Mouse (Mus musculus): ENCODE results near the gene Phldb1.
"Not testable (repeated sequence)": the region's sequence is repeated elsewhere in the genome, so short reads cannot be mapped to it uniquely, and the experiment has no call there.

Gene Phldb1

DNA sequence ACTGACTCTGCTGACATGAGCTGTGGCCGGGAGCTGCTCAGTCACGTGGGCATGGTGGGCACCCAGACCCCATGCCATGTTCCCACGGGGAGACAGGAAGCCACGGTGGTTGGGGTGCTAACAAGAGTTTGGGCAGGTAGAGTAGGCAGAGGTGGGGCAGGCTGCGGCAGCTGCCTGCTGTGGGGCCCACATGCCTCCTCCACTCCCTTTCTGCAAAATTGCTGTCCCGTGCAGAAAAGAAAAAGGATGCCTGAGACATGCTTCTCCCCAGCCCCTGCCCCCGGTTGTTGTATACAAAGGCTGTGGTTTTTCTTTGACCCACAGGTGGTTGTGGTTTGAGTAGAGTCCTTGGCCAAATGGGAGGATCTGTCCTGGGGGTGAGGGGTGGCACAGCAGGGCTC, 86.1 kb downstream of the Phldb1 start:
- no peak for DNase-seq

DNA sequence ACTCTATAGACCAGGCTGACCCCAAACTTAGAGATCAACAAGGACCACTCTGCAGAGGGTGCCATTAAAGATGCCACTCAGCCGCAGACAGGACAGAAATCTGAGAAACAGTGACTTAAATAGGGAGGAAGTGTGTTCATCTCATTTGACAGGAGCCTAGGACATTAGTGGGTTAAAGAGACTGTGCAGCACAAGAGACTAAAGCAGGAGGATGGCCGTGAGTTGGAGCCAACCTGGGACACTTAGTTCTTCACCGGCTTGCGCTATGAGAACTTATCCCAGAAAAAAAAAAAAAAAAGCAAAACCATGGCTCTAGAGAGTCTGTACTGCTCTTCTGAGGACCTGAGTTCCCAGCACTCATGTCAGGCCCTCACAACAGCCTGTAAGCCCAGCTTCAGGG, 87.3 kb downstream of the Phldb1 start:
- no peak for DNase-seq

- DNase-seq, result no peak
Measured at GRCm38 (mm10) chr9:44647026-44647425, 88.0 kb downstream of the Phldb1 start.

DNA sequence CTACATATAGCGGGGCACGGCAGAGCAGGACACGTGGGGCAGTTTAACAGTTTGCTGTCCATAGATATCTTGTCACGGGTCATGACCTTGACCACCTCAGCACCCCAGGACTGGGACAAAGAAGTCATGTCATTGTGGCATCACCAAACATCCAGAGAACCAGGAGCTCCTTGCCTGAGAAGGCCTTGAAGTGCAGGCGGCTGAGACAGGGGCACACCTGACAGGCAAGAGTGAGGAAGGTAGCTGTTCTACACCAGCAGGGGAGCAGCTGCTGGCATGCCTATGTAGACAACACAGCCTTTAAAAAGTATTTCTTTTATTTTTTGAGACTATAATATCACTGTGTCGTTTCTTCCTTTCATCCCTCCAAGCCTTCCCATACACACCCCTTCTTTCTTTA, 88.6 kb downstream of the Phldb1 start:
- DNase-seq, result no peak

DNA sequence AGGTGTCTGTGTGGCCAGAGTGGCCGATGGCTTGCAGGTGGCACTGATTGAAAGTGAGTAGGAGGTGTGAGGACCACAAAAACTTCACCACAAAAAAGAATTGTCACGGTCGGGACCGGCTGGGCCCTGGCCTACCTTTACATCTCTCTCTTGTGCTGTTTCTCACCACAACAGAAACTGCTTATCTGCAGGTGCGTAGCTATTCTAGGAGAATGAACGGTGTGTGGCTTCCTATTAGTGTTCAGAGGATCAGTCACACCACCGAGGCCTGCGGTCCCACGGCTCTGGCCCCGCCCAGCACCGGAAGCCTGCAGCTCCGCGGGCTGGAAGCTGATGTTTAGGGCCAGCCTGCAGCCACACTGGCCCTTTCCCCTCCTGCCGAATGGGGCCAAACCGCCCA, 89.1 kb downstream of the Phldb1 start:
- no peak for DNase-seq

- peak; percentile 26 for DNase-seq
Measured at GRCm38 (mm10) chr9:44645481-44645880, 89.5 kb downstream of the Phldb1 start.

DNA sequence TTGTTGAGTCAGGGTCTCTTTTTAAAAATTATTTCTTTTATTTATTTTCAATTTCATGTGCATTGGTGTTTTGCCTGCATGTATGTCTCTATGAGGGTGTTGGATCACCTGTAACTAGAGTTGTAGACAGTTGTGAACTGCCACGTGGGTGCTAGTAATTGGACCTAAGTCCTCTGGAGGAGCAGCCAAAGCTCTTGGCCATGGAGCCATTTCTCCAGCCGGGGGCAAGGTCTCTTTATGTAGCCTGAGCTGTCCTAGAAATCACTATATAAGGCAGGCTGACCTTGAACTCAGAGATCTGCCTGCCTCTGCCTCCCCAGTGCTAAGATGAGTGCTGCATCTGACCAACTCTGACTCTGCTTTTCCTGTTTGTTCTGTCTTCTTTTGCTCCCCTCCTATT, 90.8 kb downstream of the Phldb1 start:
- DNase-seq, result no peak

DNA sequence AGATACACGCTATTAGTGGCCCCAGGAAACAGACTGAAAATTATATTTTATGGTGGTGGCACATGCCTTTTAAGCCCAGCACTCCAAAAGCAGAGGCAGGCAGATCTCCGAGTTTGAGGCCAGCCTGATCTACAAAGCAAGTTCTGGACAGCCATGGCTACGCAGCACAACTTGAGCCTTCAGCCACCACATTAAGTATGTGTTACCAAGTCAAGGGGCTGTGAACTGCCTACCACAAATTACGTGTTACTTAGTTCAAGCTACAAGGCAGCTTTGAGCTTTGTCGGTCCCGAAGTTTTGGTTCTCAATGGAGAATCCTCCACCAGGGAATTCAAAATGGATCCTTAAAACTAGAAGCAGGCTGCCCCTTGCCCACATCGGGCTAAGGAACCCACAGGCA, 91.9 kb downstream of the Phldb1 start:
- DNase-seq, result no peak

- no peak for DNase-seq
Measured at GRCm38 (mm10) chr9:44641616-44642015, 93.4 kb downstream of the Phldb1 start.

- no peak for DNase-seq
Measured at GRCm38 (mm10) chr9:44640646-44641357, 94.2 kb downstream of the Phldb1 start.

DNA sequence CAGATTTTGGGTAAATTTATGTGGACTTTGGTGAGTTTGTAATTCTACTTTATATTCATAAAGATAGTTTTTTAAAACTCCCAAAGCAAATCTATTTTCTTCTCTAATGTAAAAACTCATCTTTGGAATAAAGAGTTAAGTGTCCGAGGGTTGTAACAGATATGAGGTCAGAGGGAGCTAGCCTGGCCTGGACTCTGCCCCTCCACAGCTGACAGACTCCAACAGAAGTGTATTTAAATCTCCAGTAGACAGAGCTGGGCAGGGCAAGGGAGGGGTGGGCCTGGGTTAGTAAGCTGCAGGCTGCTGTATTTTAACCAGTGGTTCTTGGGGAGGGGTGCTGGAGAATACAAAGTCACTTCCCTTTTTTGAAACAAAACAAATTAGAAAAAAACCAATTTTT, 95.0 kb downstream of the Phldb1 start:
- DNase-seq, result not testable (repeated sequence)

- peak; percentile 24 for DNase-seq
Measured at GRCm38 (mm10) chr9:44638726-44639125, 96.3 kb downstream of the Phldb1 start.

GRCm38 (mm10) chr9:44637551-44638169, 97.3 kb downstream of the Phldb1 start:
- DNase-seq, result no peak

All from cerebellum, adult 11 months (tissue).